Mouse (Mus musculus): ENCODE results near the gene Tmem190.
"Not testable (repeated sequence)": the region's sequence is repeated elsewhere in the genome, so short reads cannot be mapped to it uniquely, and the experiment has no call there.

The Tmem190 gene

GRCm38 (mm10) chr7:4776131-4776530 is 6.6 kb upstream of the Tmem190 start:
- no peak for DNase-seq (ENCODE audit: low read depth, low spot score)

- DNase-seq (ENCODE audit: low read depth, low spot score): peak; percentile 66
Measured at GRCm38 (mm10) chr7:4776861-4777830, 5.6 kb upstream of the Tmem190 start.

DNA sequence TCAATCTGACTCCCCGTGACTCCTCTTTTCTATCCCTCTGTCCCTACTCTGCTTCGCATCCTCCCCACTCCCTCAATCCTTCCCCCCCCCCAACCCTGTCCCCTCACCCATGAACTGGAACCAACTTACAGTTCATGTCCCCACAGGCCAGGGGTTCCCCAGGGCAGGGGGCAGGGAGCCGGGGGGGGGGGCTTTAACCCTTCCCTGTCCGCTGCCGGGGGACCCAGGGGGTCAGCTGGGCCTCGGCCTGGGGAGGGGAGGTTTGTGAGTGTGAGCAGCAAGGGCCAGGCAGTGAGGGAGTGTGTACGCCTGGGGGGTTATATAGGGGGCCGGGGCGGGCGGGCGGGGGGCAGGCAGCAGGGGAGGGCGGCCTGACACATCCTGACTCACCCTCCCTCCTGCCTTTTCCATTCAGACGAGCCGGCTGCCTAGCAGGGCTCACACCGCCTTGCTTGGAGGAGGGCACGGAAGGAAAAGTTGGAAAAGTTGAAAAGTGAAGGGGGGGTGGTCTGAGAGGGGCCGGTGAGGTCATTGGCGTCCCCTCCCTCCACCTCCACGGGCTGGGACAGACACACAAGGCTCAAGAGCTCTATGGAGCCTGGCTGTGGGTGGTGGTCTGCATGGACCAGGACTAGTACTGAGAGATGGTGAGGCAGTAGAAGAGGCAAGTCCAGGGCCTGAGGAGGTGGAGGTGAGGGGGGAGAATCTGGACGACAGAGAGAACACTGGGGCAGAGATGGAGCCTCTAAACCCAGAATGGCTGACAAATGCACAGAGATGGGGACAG is 4.7 kb upstream of the Tmem190 start:
- no peak for DNase-seq (ENCODE audit: low read depth, low spot score)

DNA sequence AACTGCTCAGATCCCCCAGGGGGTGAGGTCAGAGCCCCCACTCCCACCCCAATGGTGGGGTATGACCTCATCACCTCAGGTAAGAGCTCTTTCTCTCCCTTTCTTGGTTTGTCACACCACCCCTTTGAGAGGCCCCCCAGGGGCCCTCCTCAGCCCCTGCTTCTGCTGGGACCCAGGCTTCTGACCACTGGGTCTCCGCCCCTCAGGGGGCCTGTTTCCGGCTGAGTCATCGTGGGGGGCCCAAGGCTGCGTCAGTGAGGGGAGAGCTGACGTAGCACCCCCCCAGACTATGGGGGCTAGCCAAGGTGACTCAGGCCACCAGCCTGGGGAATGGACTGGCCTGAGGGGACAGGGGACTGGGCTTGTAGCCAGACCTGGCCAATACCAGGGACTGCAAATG is 2.8 kb upstream of the Tmem190 start:
- DNase-seq (ENCODE audit: low read depth, low spot score): no peak

DNA sequence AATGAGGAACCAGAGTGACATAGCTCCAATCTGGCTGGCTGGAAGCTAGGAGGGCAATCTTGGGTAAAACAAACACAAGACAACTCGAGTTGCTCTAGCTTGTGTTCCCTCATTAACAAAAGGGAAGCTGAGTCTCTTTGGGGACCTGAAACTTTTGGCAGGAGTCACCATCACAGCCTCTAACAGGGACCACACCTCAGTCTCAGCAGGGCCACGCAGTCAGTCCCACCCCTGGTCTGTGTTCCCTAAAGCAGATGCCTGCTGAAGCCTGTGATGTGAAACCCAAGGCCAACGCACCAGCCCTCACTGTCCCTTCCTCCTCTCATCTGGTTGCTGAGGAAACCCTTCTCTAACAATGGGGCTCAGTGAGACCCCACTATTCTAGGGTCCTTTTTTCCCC is 607 bp upstream of the Tmem190 start:
- DNase-seq (ENCODE audit: low read depth, low spot score): no peak

DNA sequence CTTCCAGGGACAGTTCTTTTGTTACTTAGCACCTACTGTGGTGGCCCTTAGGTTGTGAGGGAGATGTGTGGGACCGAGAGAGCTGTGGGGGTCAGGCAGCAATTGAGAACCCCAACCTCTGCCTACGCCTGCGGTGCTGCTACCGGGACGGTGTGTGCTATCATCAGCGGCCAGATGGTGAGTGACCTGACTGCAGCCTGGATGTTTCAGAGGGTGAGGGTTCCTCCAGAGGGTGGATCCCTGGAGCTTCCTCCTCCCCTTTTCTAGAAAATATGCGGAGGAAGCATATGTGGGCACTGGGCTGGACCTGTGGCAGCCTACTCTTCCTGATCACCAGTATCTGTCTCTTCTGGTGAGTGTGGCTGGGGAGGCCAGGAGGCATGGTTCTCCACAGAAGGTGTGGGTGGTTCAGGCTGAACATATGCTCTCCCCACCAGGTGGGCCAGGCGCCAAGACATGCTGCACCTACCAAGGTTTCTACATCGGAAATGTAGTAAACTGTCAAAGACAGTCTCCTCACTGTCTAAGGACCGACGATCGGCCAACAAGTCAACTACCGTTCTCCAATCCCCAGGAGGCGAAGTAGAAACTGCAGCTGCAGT is 1.0 kb downstream of the Tmem190 start:
- no peak for DNase-seq (ENCODE audit: low read depth, low spot score)

DNA sequence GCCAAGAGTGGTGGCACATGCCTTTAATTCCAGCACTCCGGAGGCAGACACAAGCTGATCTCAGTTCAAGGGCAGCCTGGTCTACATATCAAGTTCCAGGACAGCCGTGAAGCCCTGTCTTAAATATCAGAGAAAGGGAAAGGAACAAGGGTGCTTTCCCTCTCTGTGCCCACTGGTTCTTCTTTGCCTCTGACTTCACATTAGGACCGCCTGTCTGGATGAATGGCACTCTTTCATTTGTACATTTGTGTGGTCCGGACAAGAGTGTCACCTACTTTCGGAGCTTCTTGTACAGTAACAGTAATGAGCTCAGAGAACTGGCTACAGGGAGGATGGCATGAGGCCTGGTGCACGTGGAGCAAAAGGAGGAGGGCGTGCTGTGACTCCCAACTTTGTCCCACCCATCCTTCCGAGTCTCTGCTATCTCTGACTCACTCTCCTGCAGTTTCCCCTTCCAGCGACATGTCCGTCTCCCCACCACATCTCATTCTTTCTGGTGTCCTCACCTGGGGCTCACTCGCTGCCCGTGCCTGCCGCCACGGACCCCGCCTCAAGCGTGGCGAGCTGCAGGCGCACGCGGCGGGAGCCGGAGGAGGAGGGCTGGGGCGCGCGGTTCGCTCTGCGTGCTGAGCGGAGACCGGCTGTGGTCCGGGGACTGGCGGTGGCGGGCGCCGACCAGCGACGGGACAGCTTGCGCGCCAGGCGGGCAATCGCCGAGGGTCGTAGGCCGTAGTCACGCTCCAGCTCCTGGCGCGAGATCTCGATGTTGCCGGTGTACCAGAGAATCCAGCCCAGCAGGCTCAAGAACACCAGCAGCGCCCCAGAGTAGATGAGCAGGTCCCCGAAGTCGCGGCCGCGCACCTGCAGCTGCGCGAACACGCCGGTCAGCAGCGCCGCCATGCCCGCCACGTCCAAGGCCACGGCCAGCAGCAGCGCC is 6.0 kb downstream of the Tmem190 start:
- DNase-seq (ENCODE audit: low read depth, low spot score): no peak

DNA sequence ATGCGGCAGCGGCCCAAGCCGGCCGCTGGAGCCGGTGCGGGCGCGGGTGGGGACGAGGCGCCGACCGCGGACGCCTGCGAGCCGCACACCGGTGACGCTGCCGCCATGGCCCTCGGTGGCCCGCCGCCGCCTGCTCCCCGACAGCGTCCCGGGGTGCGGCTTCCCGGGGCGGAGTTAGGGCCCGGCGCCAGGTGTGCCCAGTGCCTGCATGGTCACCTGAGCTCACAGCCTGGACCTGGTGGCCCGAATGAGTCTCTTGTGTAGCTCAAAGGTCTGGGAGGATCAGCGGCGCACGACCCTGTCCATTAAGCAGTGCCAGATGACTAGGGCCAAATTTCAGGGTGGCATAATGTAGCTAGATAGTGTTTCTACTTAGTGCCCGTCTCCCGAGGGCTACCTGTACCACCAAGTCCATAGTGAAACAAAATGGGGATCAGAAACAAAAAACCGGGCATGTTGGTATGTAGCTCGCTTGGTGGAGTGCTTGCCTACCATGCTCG is 6.7 kb downstream of the Tmem190 start, which contains the start of gene Tmem238:
Tmem238 (minus strand) TSS at position 221 of the 500 bp plus-strand sequence.
- no peak for DNase-seq (ENCODE audit: low read depth, low spot score)

GRCm38 (mm10) chr7:4792278-4793212 is 9.8 kb downstream of the Tmem190 start, which contains the start of gene Rpl28:
TSS of gene Rpl28 (plus strand) at chr7:4792874.
- DNase-seq (ENCODE audit: low read depth, low spot score): peak; percentile 90

GRCm38 (mm10) chr7:4793248-4793647 is 10.5 kb downstream of the Tmem190 start:
- not testable (repeated sequence) for DNase-seq (ENCODE audit: low read depth, low spot score)

- no peak for DNase-seq (ENCODE audit: low read depth, low spot score)
Measured at GRCm38 (mm10) chr7:4793674-4794073, 10.9 kb downstream of the Tmem190 start.

DNA sequence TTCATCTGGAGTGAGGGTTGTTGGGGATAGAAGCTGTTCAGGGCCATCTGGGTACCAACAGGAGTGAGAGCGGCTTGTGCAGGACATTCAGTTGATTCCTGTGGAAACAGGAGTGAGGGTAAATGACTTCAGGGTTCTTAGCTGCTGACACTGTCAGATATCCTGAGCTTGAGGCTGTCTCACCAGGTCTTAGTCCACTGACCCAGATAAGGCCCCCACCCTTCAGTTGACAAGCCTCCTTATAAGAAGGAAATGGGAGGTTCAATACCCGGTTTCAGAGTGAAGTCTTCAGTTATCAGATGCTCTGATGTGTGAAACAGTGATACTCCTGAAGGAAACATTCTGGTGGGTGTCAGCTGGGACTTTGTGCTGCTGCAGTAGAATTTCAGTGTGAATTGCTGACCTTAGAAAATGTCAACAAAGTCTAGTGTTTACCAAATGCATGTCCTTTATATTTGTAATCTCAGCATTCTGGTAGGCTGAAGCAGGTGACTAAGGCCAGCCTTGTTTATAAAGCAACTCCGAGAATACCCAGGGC is 12.0 kb downstream of the Tmem190 start:
- no peak for DNase-seq (ENCODE audit: low read depth, low spot score)

GRCm38 (mm10) chr7:4795767-4796433 is 13.2 kb downstream of the Tmem190 start:
- DNase-seq (ENCODE audit: low read depth, low spot score): no peak

GRCm38 (mm10) chr7:4802247-4802646 is 19.5 kb downstream of the Tmem190 start:
- DNase-seq (ENCODE audit: low read depth, low spot score): no peak

DNA sequence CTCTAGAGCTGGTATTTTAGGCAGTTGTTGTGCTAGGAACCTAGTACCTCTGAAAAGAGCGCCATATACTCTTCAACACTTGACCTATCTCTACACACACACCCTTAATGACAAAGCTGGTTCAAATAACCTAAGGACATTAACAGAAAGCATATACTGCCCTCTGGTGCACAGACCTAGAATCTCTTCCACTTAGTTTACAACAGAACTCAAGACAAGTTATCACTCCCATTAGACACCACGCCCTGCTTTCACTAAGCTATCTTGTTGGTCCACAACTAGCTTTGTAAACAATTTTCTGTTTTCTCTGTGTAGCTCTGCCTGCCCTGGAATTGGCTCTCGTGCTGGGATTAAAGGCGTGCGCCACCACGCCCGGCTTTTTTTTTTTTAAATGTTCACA is 24.0 kb downstream of the Tmem190 start:
- DNase-seq (ENCODE audit: low read depth, low spot score): no peak

DNA sequence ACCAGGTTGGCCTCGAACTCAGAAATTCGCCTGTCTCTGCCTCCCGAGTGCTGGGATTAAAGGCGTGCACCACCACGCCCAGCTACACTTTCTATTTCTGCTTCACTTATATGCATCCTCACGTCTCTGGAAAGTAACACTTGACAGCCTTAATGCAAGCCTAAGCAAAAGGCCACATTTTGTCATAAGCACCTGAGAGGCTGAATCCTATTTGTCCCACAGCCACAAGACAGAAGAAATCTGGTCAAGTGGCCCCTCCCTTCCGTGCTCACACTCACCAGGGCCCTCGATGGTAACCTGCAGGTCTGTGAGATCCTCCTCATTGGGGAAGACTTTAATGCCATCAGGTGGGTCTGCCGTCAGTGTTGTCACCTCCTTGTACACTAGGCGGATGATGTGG is 28.4 kb downstream of the Tmem190 start:
- DNase-seq (ENCODE audit: low read depth, low spot score): not testable (repeated sequence)

GRCm38 (mm10) chr7:4811842-4812302 is 29.1 kb downstream of the Tmem190 start:
- no peak for DNase-seq (ENCODE audit: low read depth, low spot score)

GRCm38 (mm10) chr7:4812303-4813104 is 29.8 kb downstream of the Tmem190 start, which contains the start of gene Ube2s:
TSS of gene Ube2s (minus strand) at chr7:4812590.
- peak; percentile 97 for DNase-seq (ENCODE audit: low read depth, low spot score)
